Mouse (Mus musculus): ENCODE measurements at regions not wholly inside any gene's neighbourhood (a gene's known extent, or its start where the extent isn't known, plus 50 kb on each side); places are given as distances from the start of the nearest gene placed in this dataset.

DNA sequence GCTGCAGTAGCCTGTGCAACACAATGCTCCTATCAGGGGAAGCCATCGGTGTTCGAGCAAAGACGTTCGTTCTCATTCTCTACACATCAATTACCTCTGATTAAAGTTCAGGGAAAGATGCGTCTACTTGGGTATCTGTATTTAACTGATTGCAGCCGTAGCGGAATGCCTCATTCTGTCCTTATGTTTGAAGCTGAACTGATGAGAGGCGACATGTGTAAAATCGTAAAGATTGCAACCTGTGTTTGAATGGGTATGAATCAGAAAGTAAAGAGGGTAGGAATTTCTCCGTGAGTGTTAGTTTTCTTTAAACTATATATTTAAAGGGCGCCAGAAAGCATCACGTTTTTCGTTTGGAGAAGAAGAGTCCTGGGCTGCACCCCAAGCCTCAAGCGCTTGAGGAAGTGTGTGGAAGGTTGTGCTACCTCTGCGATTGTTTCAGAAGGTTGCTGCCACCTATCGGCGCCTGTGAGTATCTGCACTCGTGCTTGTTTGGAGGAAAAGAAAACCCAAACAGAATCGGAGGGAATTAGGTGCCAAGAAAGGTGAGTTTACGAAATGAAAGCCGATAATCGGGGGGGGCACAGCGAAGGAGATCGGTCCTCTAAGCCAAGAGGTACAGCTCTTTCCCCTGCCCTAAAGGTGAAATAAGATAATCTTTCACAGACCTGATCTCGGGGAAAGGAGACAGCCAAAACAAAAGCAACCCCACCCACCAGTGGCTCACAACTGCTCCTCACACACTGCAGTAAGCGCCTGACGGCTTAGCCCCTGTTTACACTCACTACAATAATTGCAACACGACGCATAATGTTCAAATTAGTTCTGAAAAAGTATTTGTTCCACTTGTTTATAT lies 346.4 kb upstream of the Prkcq start:
- H3K79me3 ChIP-seq (ENCODE audit: low read depth), result no peaks in the 10 kb centered on the region
- TF ChIP-seq CEBPB (IDR thresholded peaks at IDR 0.05; ENCODE audit: low read depth) (no peak), CTCF (IDR thresholded peaks at IDR 0.05; ENCODE audit: control insufficient read depth, insufficient read depth, insufficient read length) (peak; percentile 38)
- peak overlapping the region; percentile 30 for H3K4me3 ChIP-seq (ENCODE audit: insufficient read depth, poor library complexity, severe bottlenecking)
- H3K27me3 ChIP-seq (ENCODE audit: control insufficient read depth, insufficient read depth, insufficient read length), result no peaks in the 10 kb centered on the region
- H3ac ChIP-seq (ENCODE audit: control insufficient read depth, insufficient read length, low read depth), result peak overlapping the region; percentile 3
- no peaks in the 10 kb centered on the region for H3K36me3 ChIP-seq (ENCODE audit: control insufficient read depth, insufficient read depth)
- no peaks in the 10 kb centered on the region for H3K79me2 ChIP-seq (ENCODE audit: control insufficient read depth, insufficient read depth)

DNA sequence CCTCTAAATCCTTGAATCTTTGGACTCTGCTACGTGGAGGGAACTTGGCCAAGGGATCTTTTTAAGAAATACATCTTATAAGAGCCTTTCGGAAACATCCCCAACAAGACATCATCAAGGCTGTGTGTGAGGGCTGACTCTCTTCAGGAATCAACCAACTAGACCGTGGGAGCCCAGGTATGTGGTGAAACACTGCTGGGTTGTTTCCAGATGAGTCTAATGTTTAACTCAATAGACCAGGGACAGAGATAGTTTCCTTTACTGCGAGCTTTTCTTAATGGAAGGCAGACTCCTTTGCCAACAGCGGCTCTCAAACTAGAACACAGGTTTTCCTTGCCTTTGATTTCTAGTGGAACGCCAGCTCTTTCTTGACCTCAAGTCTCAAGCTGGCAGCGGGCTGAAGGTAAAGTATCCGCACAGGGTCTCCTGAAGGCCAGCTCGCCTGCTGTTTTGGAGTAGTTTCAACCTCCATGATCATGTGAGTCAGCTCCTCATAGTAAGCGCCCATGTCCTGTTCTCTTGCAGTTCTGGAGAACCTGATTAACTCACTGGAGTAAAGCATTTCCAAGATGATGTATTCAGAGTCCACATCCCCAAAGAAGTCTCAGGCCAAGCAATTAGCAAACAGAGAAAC lies 345.7 kb upstream of the Prkcq start:
- no peak overlapping the region for H3K4me3 ChIP-seq (ENCODE audit: insufficient read depth, poor library complexity, severe bottlenecking)
- no peaks in the 10 kb centered on the region for H3K27me3 ChIP-seq (ENCODE audit: control insufficient read depth, insufficient read depth, insufficient read length)
- H3ac ChIP-seq (ENCODE audit: control insufficient read depth, insufficient read length, low read depth), result no peak overlapping the region
- H3K79me2 ChIP-seq (ENCODE audit: control insufficient read depth, insufficient read depth), result no peaks in the 10 kb centered on the region
- no peaks in the 10 kb centered on the region for H3K79me3 ChIP-seq (ENCODE audit: low read depth)
- H3K36me3 ChIP-seq (ENCODE audit: control insufficient read depth, insufficient read depth), result no peaks in the 10 kb centered on the region
- TF ChIP-seq CTCF (IDR thresholded peaks at IDR 0.05; ENCODE audit: control insufficient read depth, insufficient read depth, insufficient read length), result no peak
- no peak for TF ChIP-seq MYOD1 (IDR thresholded peaks at IDR 0.05; ENCODE audit: control insufficient read depth, insufficient read length, low read depth)
- no peak for TF ChIP-seq FOSL1 (IDR thresholded peaks at IDR 0.05; ENCODE audit: insufficient read depth, low read length, poor library complexity, severe bottlenecking)
- no peak for TF ChIP-seq USF1 (IDR thresholded peaks at IDR 0.05; ENCODE audit: low read depth)

DNA sequence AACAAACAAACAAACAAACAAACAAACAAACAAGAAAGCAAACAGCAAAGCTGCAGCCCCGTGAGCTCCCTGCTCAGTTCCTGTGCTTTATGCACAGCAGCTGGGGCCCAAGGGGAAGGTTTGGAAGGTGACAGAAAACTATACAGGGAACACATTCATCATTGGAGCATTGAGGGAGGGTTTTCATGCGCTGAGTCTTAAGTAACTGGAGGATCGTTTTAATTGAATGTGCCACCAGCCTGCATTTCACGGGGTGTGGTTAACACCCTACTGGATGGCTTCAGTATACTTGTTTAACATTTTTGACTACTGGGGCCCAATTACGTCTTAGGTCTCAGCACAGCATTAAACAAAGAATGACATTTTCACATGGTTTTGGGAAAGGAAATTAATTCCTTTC lies 331.9 kb upstream of the Prkcq start:
- Histone ChIP-seq H3K79me3 (ENCODE audit: low read depth) (no peaks in the 10 kb centered on the region), H3K36me3 (ENCODE audit: control insufficient read depth, insufficient read depth) (no peaks in the 10 kb centered on the region), H3K27me3 (ENCODE audit: control insufficient read depth, insufficient read depth, insufficient read length) (peaks cover 6% of the 10 kb centered on the region), H3ac (ENCODE audit: control insufficient read depth, insufficient read length, low read depth) (no peak overlapping the region), H3K4me3 (ENCODE audit: insufficient read depth, poor library complexity, severe bottlenecking) (no peak overlapping the region), H3K79me2 (ENCODE audit: control insufficient read depth, insufficient read depth) (no peaks in the 10 kb centered on the region)
- TF ChIP-seq USF1 (IDR thresholded peaks at IDR 0.05; ENCODE audit: low read depth) (no peak), MYOG (IDR thresholded peaks at IDR 0.05; ENCODE audit: control insufficient read depth, extremely low read depth, insufficient read length) (no peak), MAX (IDR thresholded peaks at IDR 0.05) (no peak), MYOD1 (IDR thresholded peaks at IDR 0.05; ENCODE audit: control insufficient read depth, insufficient read length, low read depth) (no peak), CEBPB (IDR thresholded peaks at IDR 0.05; ENCODE audit: low read depth) (no peak), FOSL1 (IDR thresholded peaks at IDR 0.05; ENCODE audit: insufficient read depth, low read length, poor library complexity, severe bottlenecking) (no peak), CTCF (IDR thresholded peaks at IDR 0.05; ENCODE audit: control insufficient read depth, insufficient read depth, insufficient read length) (no peak)

DNA sequence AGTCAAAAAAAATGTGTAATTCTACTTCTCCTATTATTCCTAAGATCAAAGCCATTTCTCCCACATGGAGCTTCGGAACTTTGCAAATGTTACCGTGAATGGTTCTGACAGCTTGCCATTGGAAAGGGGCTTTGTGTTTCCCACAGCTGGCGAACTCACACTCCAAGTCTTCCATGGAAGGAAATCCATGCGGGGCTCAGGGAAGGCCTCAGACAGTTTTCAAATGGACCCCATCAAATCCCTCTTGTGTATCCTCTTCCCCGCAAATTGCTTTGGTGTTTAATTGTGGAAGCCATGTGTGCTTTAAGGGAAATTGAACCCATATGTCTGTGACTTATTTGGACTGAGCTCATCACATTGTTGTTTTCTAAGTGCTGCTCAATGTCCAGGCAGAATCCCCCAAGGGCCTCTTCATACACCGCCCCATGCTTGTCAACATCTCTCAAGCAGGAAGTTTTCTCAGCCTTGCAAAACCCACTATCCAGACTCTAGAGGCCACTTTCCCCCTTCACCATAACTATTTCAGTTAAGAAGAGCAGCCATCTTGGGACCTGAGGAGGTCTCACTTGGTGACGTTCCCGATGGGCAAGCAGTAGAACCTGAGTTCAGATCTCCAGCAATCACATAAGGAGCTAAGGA lies 310.1 kb upstream of the Prkcq start:
- H3K27me3 ChIP-seq (ENCODE audit: control insufficient read depth, insufficient read depth, insufficient read length), result no peaks in the 10 kb centered on the region
- H3ac ChIP-seq (ENCODE audit: control insufficient read depth, insufficient read length, low read depth), result no peak overlapping the region
- TF ChIP-seq USF1 (IDR thresholded peaks at IDR 0.05; ENCODE audit: low read depth) (no peak), MYOD1 (IDR thresholded peaks at IDR 0.05; ENCODE audit: control insufficient read depth, insufficient read length, low read depth) (no peak), MAX (IDR thresholded peaks at IDR 0.05) (no peak), CEBPB (IDR thresholded peaks at IDR 0.05; ENCODE audit: low read depth) (no peak), CTCF (IDR thresholded peaks at IDR 0.05; ENCODE audit: control insufficient read depth, insufficient read depth, insufficient read length) (no peak), MYOG (IDR thresholded peaks at IDR 0.05; ENCODE audit: control insufficient read depth, extremely low read depth, insufficient read length) (no peak), FOSL1 (IDR thresholded peaks at IDR 0.05; ENCODE audit: insufficient read depth, low read length, poor library complexity, severe bottlenecking) (no peak)
- H3K79me3 ChIP-seq (ENCODE audit: low read depth), result no peaks in the 10 kb centered on the region
- no peaks in the 10 kb centered on the region for H3K36me3 ChIP-seq (ENCODE audit: control insufficient read depth, insufficient read depth)
- H3K79me2 ChIP-seq (ENCODE audit: control insufficient read depth, insufficient read depth), result no peaks in the 10 kb centered on the region
- H3K4me3 ChIP-seq (ENCODE audit: insufficient read depth, poor library complexity, severe bottlenecking), result no peak overlapping the region

DNA sequence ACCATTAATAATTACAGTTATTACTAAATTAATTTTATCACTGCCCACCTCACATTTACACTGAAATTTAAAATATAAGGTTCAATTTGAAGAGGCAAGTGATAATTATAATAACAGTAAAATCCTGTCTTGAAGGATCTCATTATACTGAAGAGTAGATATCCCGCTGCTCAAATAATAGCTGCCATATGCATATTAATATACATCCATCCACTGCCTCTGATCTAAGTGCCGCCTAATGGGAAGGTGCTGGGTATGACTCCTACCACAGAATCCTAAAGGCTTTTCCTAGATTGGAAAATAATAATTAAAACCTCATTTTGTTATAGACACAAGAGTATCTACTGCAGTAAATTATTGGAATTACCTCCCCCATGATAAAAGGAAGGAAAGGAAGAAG lies 307.5 kb upstream of the Prkcq start:
- no peaks in the 10 kb centered on the region for H3K36me3 ChIP-seq (ENCODE audit: control insufficient read depth, insufficient read depth)
- H3K4me3 ChIP-seq (ENCODE audit: insufficient read depth, poor library complexity, severe bottlenecking), result no peak overlapping the region
- no peaks in the 10 kb centered on the region for H3K79me3 ChIP-seq (ENCODE audit: low read depth)
- no peaks in the 10 kb centered on the region for H3K79me2 ChIP-seq (ENCODE audit: control insufficient read depth, insufficient read depth)
- TF ChIP-seq MAX (IDR thresholded peaks at IDR 0.05), result no peak
- TF ChIP-seq FOSL1 (IDR thresholded peaks at IDR 0.05; ENCODE audit: insufficient read depth, low read length, poor library complexity, severe bottlenecking), result no peak
- TF ChIP-seq CTCF (IDR thresholded peaks at IDR 0.05; ENCODE audit: control insufficient read depth, insufficient read depth, insufficient read length), result no peak
- TF ChIP-seq MYOG (IDR thresholded peaks at IDR 0.05; ENCODE audit: control insufficient read depth, extremely low read depth, insufficient read length), result no peak
- TF ChIP-seq USF1 (IDR thresholded peaks at IDR 0.05; ENCODE audit: low read depth), result no peak
- no peak for TF ChIP-seq MYOD1 (IDR thresholded peaks at IDR 0.05; ENCODE audit: control insufficient read depth, insufficient read length, low read depth)
- TF ChIP-seq CEBPB (IDR thresholded peaks at IDR 0.05; ENCODE audit: low read depth), result no peak
- no peaks in the 10 kb centered on the region for H3K27me3 ChIP-seq (ENCODE audit: control insufficient read depth, insufficient read depth, insufficient read length)
- no peak overlapping the region for H3ac ChIP-seq (ENCODE audit: control insufficient read depth, insufficient read length, low read depth)

Measured in C2C12 (cell line).